Comparison of ENCODE assay signal across 8 mouse cellular contexts in genomic region chr7:98309219-98310030, GRCm38 (mm10). TPM values are rescaled to one million over a fixed set of nuclear protein-coding genes. Genes with fewer than 3 reads are reported as not detected.
DNase-seq lines count a peak whose midpoint lies in the region; ATAC-seq and TF ChIP-seq lines count a peak whose summit lies in the region.

No protein-coding gene starts in this region.

- TF ChIP-seq CTCF in CH12.LX (conservative IDR thresholded peaks at IDR 0.05 in 1 of 2, IDR thresholded peaks at IDR 0.05 in 1 of 2; ENCODE audit: low read depth in 2 of 2, low read length in 2 of 2), result no peak
- no peak; the same call in 1 of the 2 replicates for TF ChIP-seq CTCF in liver, postnatal 0 days (IDR thresholded peaks at IDR 0.05; ENCODE audit: low read depth)

- no peak overlapping the region for H3K27ac ChIP-seq in CH12.LX (ENCODE audit: insufficient read depth, low read depth)
- H3K27ac ChIP-seq in forebrain, embryonic 12.5 days, result peak overlapping the region; percentile 56; the same call in 1 of the 2 replicates
- peak overlapping the region; percentile 67 for H3K27ac ChIP-seq in liver, postnatal 0 days (ENCODE audit: low read depth)
- peak overlapping the region; percentile 57 for H3K27ac ChIP-seq in neural tube, embryonic 14.5 days (ENCODE audit: low read depth, low read length)

- no peaks in the 10 kb centered on the region for H3K9me3 ChIP-seq in CH12.LX (replicated peaks; ENCODE audit: low read length)
- no peaks in the 10 kb centered on the region for H3K9me3 ChIP-seq in forebrain, embryonic 12.5 days
- H3K9me3 ChIP-seq in liver, postnatal 0 days (ENCODE audit: low read length), result no peaks in the 10 kb centered on the region
- H3K9me3 ChIP-seq in neural tube, embryonic 14.5 days (ENCODE audit: control insufficient read depth, low read length), result no peaks in the 10 kb centered on the region

- intact Hi-C loops in heart, postnatal 10 days (cut with DNase I), result loop anchor here (5.0 kb wide), 1 partner anchor 33 kb away; no protein-coding TSS in a partner anchor

- no peak for TF ChIP-seq EP300 in CH12.LX (IDR thresholded peaks at IDR 0.05; ENCODE audit: low read length)
- no peak for TF ChIP-seq EP300 in liver, postnatal 0 days (IDR thresholded peaks at IDR 0.05; ENCODE audit: low read depth)

- H3K4me2 ChIP-seq in CH12.LX (ENCODE audit: insufficient read depth, low read depth, poor library complexity, severe bottlenecking), result peak overlapping the region; percentile 67
- peak overlapping the region; percentile 91 for H3K4me2 ChIP-seq in forebrain, embryonic 12.5 days
- H3K4me2 ChIP-seq in liver, postnatal 0 days (ENCODE audit: low read depth, low read length), result peak overlapping the region; percentile 93
- H3K4me2 ChIP-seq in neural tube, embryonic 14.5 days (ENCODE audit: low read depth, low read length), result peak overlapping the region; percentile 83

- under 1% methylated on average over 53 of the region's 53 CpGs for WGBS in forebrain, embryonic 12.5 days
- WGBS in large intestine, adult 2 months, result under 1% methylated on average over 53 of the region's 53 CpGs
- under 1% methylated on average over 36 of the region's 53 CpGs for WGBS in liver, postnatal 0 days (ENCODE audit: insufficient replicate concordance)
- WGBS in neural tube, embryonic 14.5 days, result under 1% methylated on average over 53 of the region's 53 CpGs

- peak; percentile 93 for DNase-seq in CH12.LX (ENCODE audit: extremely low read depth)
- DNase-seq in c-Kit-positive CD71-positive TER-119-negative erythroid progenitor cells, embryonic 14.5 days (ENCODE audit: low read depth), result peak; percentile 94
- DNase-seq in heart, postnatal 10 days, result peak; percentile 97
- peak; percentile 78 for DNase-seq in large intestine, adult 2 months (ENCODE audit: low read depth, low spot score)
- peak; percentile 99 for DNase-seq in liver, postnatal 0 days
- DNase-seq in testis, postnatal 10 days (ENCODE audit: low spot score), result peak; percentile 99

- peaks cover 0 to 16% of the 10 kb centered on the region in 2 experiments; a peak in 2 of 4 replicates for H3K4me1 ChIP-seq in CH12.LX (ENCODE audit: control insufficient read depth in 1 of 2, insufficient read depth in 2 of 2)
- peaks cover 11% of the 10 kb centered on the region for H3K4me1 ChIP-seq in forebrain, embryonic 12.5 days
- H3K4me1 ChIP-seq in liver, postnatal 0 days (ENCODE audit: insufficient read depth), result peaks cover 12% of the 10 kb centered on the region
- H3K4me1 ChIP-seq in neural tube, embryonic 14.5 days (ENCODE audit: control insufficient read depth, insufficient read depth, low read length), result peaks cover 8% of the 10 kb centered on the region; the same call in 1 of the 2 replicates

- peaks cover 6% of the 10 kb centered on the region for H3K27me3 ChIP-seq in CH12.LX (replicated peaks)
- H3K27me3 ChIP-seq in forebrain, embryonic 12.5 days, result no peaks in the 10 kb centered on the region
- no peaks in the 10 kb centered on the region for H3K27me3 ChIP-seq in liver, postnatal 0 days (ENCODE audit: insufficient read depth, low read length)
- H3K27me3 ChIP-seq in neural tube, embryonic 14.5 days (ENCODE audit: control insufficient read depth, insufficient read depth, low read length), result no peaks in the 10 kb centered on the region

- peak; percentile 98 for TF ChIP-seq POLR2A in CH12.LX (IDR thresholded peaks at IDR 0.05; ENCODE audit: low read depth, low read length)

- peak overlapping the region; percentile 69 to 83 (median 79) for H3K4me3 ChIP-seq in CH12.LX (replicated peaks in 1 of 3; ENCODE audit: low read depth in 2 of 3, low read length in 2 of 3, poor library complexity in 1 of 3)
- peak overlapping the region; percentile 82 for H3K4me3 ChIP-seq in forebrain, embryonic 12.5 days (replicated peaks)
- H3K4me3 ChIP-seq in liver, postnatal 0 days (ENCODE audit: low read depth, low read length), result peak overlapping the region; percentile 68
- H3K4me3 ChIP-seq in neural tube, embryonic 14.5 days (ENCODE audit: low read depth, low read length), result peak overlapping the region; percentile 83

- ATAC-seq in forebrain, embryonic 12.5 days (ENCODE audit: low FRiP score), result peak; percentile 99
- peak; percentile 99 for ATAC-seq in liver, postnatal 0 days
- peak; percentile 99 for ATAC-seq in neural tube, embryonic 14.5 days (ENCODE audit: low read depth)

- dilution Hi-C loops in CH12.LX (cut with MboI; ENCODE audit: extremely low pct_ligation_motif_present, extremely low pct_unique_long_range_greater_than_20kb, low sequenced_read_pairs), result no loop called here

- peak overlapping the region; percentile 65 for H3K9ac ChIP-seq in CH12.LX (ENCODE audit: insufficient read depth, low read depth)
- H3K9ac ChIP-seq in forebrain, embryonic 12.5 days, result peak overlapping the region; percentile 76
- H3K9ac ChIP-seq in liver, postnatal 0 days (replicated peaks), result peak overlapping the region; percentile 77
- H3K9ac ChIP-seq in neural tube, embryonic 14.5 days (replicated peaks; ENCODE audit: low read depth, low read length), result peak overlapping the region; percentile 76

- no peaks in the 10 kb centered on the region; the same call in 1 of the 2 replicates for H3K79me2 ChIP-seq in CH12.LX (replicated peaks; ENCODE audit: control insufficient read depth, extremely low read depth, insufficient read depth, poor library complexity, severe bottlenecking)

- TF ChIP-seq RAD21 in CH12.LX (IDR thresholded peaks at IDR 0.05; ENCODE audit: low read depth, low read length), result no peak

- in situ Hi-C loops in CH12.LX (cut with MboI; ENCODE audit: low pct_ligation_motif_present, low pct_unique_long_range_greater_than_20kb, low sequenced_read_pairs), result no loop called here

- H3K36me3 ChIP-seq in CH12.LX (replicated peaks in 1 of 2; ENCODE audit: control insufficient read depth in 1 of 2, insufficient read depth in 1 of 2, low read length in 1 of 2), result no peaks in the 10 kb centered on the region
- H3K36me3 ChIP-seq in forebrain, embryonic 12.5 days (replicated peaks), result no peaks in the 10 kb centered on the region
- no peaks in the 10 kb centered on the region; the same call in 1 of the 2 replicates for H3K36me3 ChIP-seq in liver, postnatal 0 days (replicated peaks; ENCODE audit: insufficient read depth, low read length)
- no peaks in the 10 kb centered on the region for H3K36me3 ChIP-seq in neural tube, embryonic 14.5 days (ENCODE audit: control insufficient read depth, insufficient read depth, low read length)

TF ChIP-seq in CH12.LX, 34 proteins besides CTCF, POLR2A, EP300 and RAD21:
- TF ChIP-seq POLR2AphosphoS2 (IDR thresholded peaks at IDR 0.05; ENCODE audit: low read depth, low read length), result peak; percentile 76
- peak; percentile 52 for TF ChIP-seq MXI1 (IDR thresholded peaks at IDR 0.05; ENCODE audit: low read depth, low read length)
- peak; percentile 79 for TF ChIP-seq NRF1 (IDR thresholded peaks at IDR 0.05; ENCODE audit: low read depth, low read length)
- TF ChIP-seq ZNF384 (IDR thresholded peaks at IDR 0.05; ENCODE audit: low read depth, low read length), result no peak
- no peak for TF ChIP-seq E2F4 (IDR thresholded peaks at IDR 0.05; ENCODE audit: insufficient replicate concordance, low read depth, low read length)
- TF ChIP-seq TBP (conservative IDR thresholded peaks at IDR 0.05; ENCODE audit: low read depth, low read length), result no peak
- TF ChIP-seq MAX (IDR thresholded peaks at IDR 0.05; ENCODE audit: low read length), result no peak
- no peak for TF ChIP-seq BHLHE40 (IDR thresholded peaks at IDR 0.05; ENCODE audit: low read depth, low read length)
- 0 out of 2 replicates have a peak, but pooled peaks have one; percentile 29 for TF ChIP-seq HCFC1 (IDR thresholded peaks at IDR 0.05; ENCODE audit: low read depth, low read length)
- TF ChIP-seq ZMIZ1 (IDR thresholded peaks at IDR 0.05; ENCODE audit: low read depth, low read length), result peak; percentile 75
- no peak for TF ChIP-seq MAZ (IDR thresholded peaks at IDR 0.05; ENCODE audit: low read depth, low read length)
- peak; percentile 82 for TF ChIP-seq TCF12 (IDR thresholded peaks at IDR 0.05; ENCODE audit: low read depth, low read length)
- TF ChIP-seq SMC3 (IDR thresholded peaks at IDR 0.05; ENCODE audit: low read depth, low read length), result no peak
- peak; percentile 70; the same call in 1 of the 2 replicates for TF ChIP-seq SIN3A (IDR thresholded peaks at IDR 0.05; ENCODE audit: low read length)
- TF ChIP-seq NELFE (IDR thresholded peaks at IDR 0.05; ENCODE audit: low read depth, low read length), result peak; percentile 94
- TF ChIP-seq ELF1 (IDR thresholded peaks at IDR 0.05; ENCODE audit: low read depth, low read length), result peak; percentile 54
- TF ChIP-seq PAX5 (IDR thresholded peaks at IDR 0.05; ENCODE audit: low read length), result no peak
- no peak for TF ChIP-seq JUN (IDR thresholded peaks at IDR 0.05; ENCODE audit: insufficient read depth, low read depth, low read length)
- TF ChIP-seq IRF4 (IDR thresholded peaks at IDR 0.05; ENCODE audit: low read depth, low read length), result peak; percentile 27; the same call in 1 of the 2 replicates
- TF ChIP-seq UBTF (IDR thresholded peaks at IDR 0.05; ENCODE audit: low read depth, low read length), result peak; percentile 88
- no peak for TF ChIP-seq MAFK (IDR thresholded peaks at IDR 0.05; ENCODE audit: insufficient replicate concordance, low read length)

RNA-seq across cellular contexts. Expression of gene Acer3, which starts 11.6 kb away (rescaled TPM):
- total RNA-seq in CH12.LX (2012; rRNA removed), result 14.4 TPM in 2 replicates
- total RNA-seq in CH12.LX (2014; rRNA removed), result 16.6 and 16.8 TPM in 2 replicates
- polyA plus RNA-seq in CH12.LX (2012; ENCODE audit: insufficient read length, low read depth), result 10.7 and 11.5 TPM in 2 replicates
- 10.6 and 11.7 TPM in 2 replicates for polyA plus RNA-seq in forebrain, embryonic 12.5 days (2016; fragmentation: Nextera tagmentation; extraction: Ambion mirVana)
- total RNA-seq in heart, postnatal 10 days (2021), result 10 to 100 TPM; 15.7 to 16.0 TPM
- 8.9 and 13.4 TPM in 2 replicates for polyA plus RNA-seq in large intestine, adult 2 months (2012; rRNA removed)
- 18.7 and 19.4 TPM in 2 replicates for polyA plus RNA-seq in liver, postnatal 0 days (2015; fragmentation: Nextera tagmentation; extraction: Ambion mirVana)
- polyA plus RNA-seq in neural tube, embryonic 14.5 days (2014; fragmentation: Nextera tagmentation; extraction: Ambion mirVana), result 23.7 and 28.3 TPM in 2 replicates

RNA-seq across cellular contexts. Expression of gene Tsku, which starts 51.7 kb away (rescaled TPM):
- total RNA-seq in CH12.LX (2012; rRNA removed), result 2.1 and 3.9 TPM in 2 replicates
- total RNA-seq in CH12.LX (2014; rRNA removed), result 1.1 and 1.4 TPM in 2 replicates
- polyA plus RNA-seq in CH12.LX (2012; ENCODE audit: insufficient read length, low read depth), result 3.0 and 3.9 TPM in 2 replicates
- polyA plus RNA-seq in forebrain, embryonic 12.5 days (2016; fragmentation: Nextera tagmentation; extraction: Ambion mirVana), result 6.5 and 7.7 TPM in 2 replicates
- total RNA-seq in heart, postnatal 10 days (2021), result 1 to 10 TPM; 6.5 TPM
- polyA plus RNA-seq in large intestine, adult 2 months (2012; rRNA removed), result 5.5 and 26.3 TPM in 2 replicates
- polyA plus RNA-seq in liver, postnatal 0 days (2015; fragmentation: Nextera tagmentation; extraction: Ambion mirVana), result 8.3 and 18.9 TPM in 2 replicates
- polyA plus RNA-seq in neural tube, embryonic 14.5 days (2014; fragmentation: Nextera tagmentation; extraction: Ambion mirVana), result 8.7 and 9.4 TPM in 2 replicates
